Mouse (Mus musculus): ENCODE results near the gene Nup62.

DNA sequence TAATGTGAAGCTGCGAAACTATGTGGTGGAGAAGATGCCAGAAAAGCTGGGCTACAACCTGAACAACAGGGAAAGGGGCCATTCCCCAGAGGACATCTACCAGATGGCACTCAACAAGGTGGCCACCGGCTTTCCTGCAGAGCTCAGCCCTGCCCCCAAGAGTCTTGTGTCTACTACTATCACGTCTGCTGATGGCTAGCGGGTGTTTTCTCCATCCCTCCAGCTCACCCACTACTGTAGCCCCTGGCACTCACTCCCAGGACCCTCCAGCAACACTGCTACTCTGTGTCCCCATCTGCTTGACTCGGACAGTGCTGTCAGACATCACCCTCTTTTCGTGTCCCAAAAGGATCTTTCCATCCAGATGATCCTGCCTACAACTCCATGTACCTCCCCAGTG lies 22.2 kb downstream of the Nup62 start:
- no peak for TF ChIP-seq GATA1 (IDR thresholded peaks at IDR 0.05; ENCODE audit: borderline replicate concordance, low read length)
- TF ChIP-seq FLI1 (IDR thresholded peaks at IDR 0.05; ENCODE audit: low read length) = no peak
